8 mouse cellular contexts compared by ENCODE assay signal in genomic region chr16:86644912-86645312, GRCm38 (mm10).
DNase-seq lines count a peak whose midpoint lies in the region; ATAC-seq and TF ChIP-seq lines count a peak whose summit lies in the region.

No protein-coding gene starts in this region.

- H3K9ac ChIP-seq in heart, embryonic 13.5 days, result no peak overlapping the region

- intact Hi-C loops in gastrocnemius, adult 2 months (cut with DNase I), result loop anchor here (1.0 to 10.0 kb wide), 4 partner anchors 223 to 838 kb away; no protein-coding TSS in a partner anchor
- intact Hi-C loops in gastrocnemius, postnatal 14 days (cut with DNase I; ENCODE audit: low total_unique reads), result loop anchor here (5.0 to 10.0 kb wide), 3 partner anchors 240 to 838 kb away; no protein-coding TSS in a partner anchor

- peak overlapping the region; percentile 61 for H3K27ac ChIP-seq in gastrocnemius, adult 2 months
- peak overlapping the region; percentile 61 for H3K27ac ChIP-seq in heart, embryonic 13.5 days (replicated peaks)

- no peak for DNase-seq in gastrocnemius, adult 2 months
- DNase-seq in gastrocnemius, postnatal 14 days, result no peak
- DNase-seq in kidney, postnatal 14 days, result peak; percentile 87
- DNase-seq in lung, postnatal 25 days (ENCODE audit: low spot score), result peak; percentile 77
- DNase-seq in spleen, adult 18-20 months, result no peak

- H3K36me3 ChIP-seq in E14TG2a.4 (ENCODE audit: insufficient read depth, low read length), result no peaks in the 10 kb centered on the region
- H3K36me3 ChIP-seq in heart, embryonic 13.5 days, result no peaks in the 10 kb centered on the region

- no peaks in the 10 kb centered on the region for H3K27me3 ChIP-seq in E14TG2a.4 (ENCODE audit: insufficient read depth, low read length)
- no peaks in the 10 kb centered on the region for H3K27me3 ChIP-seq in heart, embryonic 13.5 days (replicated peaks)

- peak; percentile 89 for ATAC-seq in common myeloid progenitor, adult 5-6 weeks (replicated peaks; ENCODE audit: low read depth, poor library complexity, severe bottlenecking)
- no peak for ATAC-seq in heart, embryonic 13.5 days (ENCODE audit: extremely low read depth, insufficient number of reproducible peaks, low FRiP score, low TSS enrichment)

- H3K9me3 ChIP-seq in E14TG2a.4 (ENCODE audit: low read length), result no peaks in the 10 kb centered on the region
- H3K9me3 ChIP-seq in heart, embryonic 13.5 days, result no peaks in the 10 kb centered on the region

- no peaks in the 10 kb centered on the region for H3K4me1 ChIP-seq in E14TG2a.4 (replicated peaks; ENCODE audit: low read depth, low read length)
- peaks cover 9% of the 10 kb centered on the region; the same call in 1 of the 2 replicates for H3K4me1 ChIP-seq in heart, embryonic 13.5 days

- WGBS in heart, embryonic 13.5 days, result 39% methylated on average over 2 of the region's 2 CpGs

- no peak overlapping the region for H3K4me3 ChIP-seq in gastrocnemius, adult 2 months
- no peak overlapping the region for H3K4me3 ChIP-seq in E14TG2a.4 (replicated peaks; ENCODE audit: low read length)
- H3K4me3 ChIP-seq in heart, embryonic 13.5 days, result no peak overlapping the region

- peak; percentile 74 for TF ChIP-seq CTCF in gastrocnemius, adult 2 months (IDR thresholded peaks at IDR 0.05)
- TF ChIP-seq CTCF in E14TG2a.4 (conservative IDR thresholded peaks at IDR 0.05; ENCODE audit: low read length), result peak; percentile 21; the same call in 1 of the 2 replicates

- H3K4me2 ChIP-seq in heart, embryonic 13.5 days, result no peak overlapping the region

Comparison
In these comparisons a context has a peak if more than half of its experiments do, and no peak if none do; other contexts are left out.
1. DNase-seq: peak in kidney, postnatal 14 days (single experiment) and lung, postnatal 25 days (single experiment); none in gastrocnemius, adult 2 months (single experiment), gastrocnemius, postnatal 14 days (single experiment) and spleen, adult 18-20 months (0 of 2).